Mouse (Mus musculus) left cerebral cortex, postnatal 36 days (tissue): ENCODE measurements around the gene H2afy. TPM values are rescaled to one million over a fixed set of nuclear protein-coding genes. Genes with fewer than 3 reads are reported as not detected.

Source experiments
- DNase-seq, 2 experiments: peaks; one replicate each; pipeline ENCODE4 v3.0.0; 2021 to 2022; ENCODE audit warnings: low spot score in 2 of 2, mixed read lengths in 1 of 2
- intact Hi-C: fragments of 180-260 bp; cut with DNase I; formaldehyde crosslinking; loops from one replicate; pipeline ENCODE4 v1.15.1; 2025
- total RNA-seq, 2 experiments: library from RNA; stranded (reverse); gene quantifications; 2 replicates each; pipeline ENCODE4 v1.2.3; 2021

Gene H2afy
- total RNA-seq, 2 experiments from 2014 or later, result 95.3 to 109 TPM

DNA sequence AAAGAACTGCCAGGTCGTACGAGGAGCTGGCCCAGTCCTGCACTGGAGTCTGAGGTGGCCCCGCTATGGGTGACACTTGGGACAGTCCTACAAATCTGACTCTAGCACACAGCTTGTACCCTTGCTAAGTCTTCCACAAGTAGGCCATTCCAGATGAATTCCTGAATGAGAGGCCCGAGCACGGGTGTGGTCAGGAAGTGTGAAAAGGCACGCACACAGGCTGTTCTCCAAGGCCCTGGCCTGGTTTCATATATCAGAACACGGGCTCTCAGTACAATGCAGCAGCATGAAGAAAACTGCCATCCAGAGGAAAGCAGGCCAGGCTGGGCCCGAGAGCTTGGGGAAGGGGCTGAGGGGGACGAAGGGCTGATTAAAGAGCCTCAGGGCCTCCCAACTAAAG, 20.8 kb downstream of the H2afy start:
- intact Hi-C loops, result no loop called here
- no peak for DNase-seq

DNA sequence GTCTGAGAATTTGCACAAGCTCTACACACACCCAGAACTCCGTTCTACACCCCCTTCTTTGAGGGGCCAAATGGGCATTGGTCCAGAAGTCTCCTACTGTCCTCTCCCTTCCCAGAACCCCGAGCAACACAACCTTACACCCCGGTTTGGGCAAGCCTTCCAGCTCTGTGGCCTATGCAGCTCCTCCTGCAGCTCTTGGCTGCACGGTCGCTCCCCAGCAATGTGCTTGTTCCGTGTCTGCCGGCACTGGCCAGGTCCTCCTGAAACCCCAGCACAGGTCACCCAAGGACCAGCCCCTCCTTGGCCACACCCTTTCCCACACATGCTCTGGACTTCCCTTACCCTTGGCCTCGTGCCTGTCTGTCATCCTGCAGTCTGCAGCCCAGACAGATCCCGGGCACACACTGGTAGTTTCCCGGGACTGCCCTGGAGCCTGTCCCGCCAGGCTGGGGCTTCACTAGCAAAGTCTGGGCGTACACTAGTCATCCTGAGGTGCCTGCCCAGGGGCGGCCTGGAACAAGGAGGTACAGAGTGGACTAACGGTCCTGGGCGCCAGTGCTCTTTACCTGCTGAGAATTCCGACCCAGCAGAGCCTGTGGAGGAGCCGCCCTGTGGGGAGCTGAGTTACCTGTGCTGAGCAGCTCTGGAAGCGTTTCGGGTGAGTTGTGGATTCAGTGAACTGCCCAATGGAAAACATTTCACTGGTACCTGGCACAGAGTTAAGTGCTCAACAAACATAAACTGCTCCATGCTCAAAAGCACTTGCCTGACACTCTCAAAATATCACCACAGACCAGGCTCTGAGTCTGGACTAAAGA, 22.5 kb downstream of the H2afy start:
- no peak for DNase-seq
- intact Hi-C loops, result no loop called here

DNA sequence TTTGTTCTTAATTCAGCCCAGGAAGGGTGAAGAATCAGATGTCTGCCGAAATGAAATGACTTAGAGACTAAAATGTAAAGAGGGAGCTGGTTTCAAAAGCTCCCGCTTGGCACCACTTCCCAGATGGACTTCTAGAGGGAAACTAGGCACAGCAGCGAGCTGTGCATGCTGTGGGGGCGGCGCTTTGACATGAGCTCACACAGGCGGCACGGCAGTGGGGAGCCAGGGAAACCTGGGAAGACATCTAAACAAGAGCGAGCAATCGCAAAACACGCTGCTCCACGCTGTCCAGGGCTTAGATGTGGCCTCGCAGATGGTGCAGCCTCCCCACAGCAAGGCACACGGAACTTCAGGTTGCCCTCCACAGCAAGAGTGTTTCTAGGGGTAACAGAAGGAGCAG, 23.2 kb downstream of the H2afy start:
- DNase-seq, result peak in 1 of 2 experiments; percentile 59
- intact Hi-C loops, result no loop called here

DNA sequence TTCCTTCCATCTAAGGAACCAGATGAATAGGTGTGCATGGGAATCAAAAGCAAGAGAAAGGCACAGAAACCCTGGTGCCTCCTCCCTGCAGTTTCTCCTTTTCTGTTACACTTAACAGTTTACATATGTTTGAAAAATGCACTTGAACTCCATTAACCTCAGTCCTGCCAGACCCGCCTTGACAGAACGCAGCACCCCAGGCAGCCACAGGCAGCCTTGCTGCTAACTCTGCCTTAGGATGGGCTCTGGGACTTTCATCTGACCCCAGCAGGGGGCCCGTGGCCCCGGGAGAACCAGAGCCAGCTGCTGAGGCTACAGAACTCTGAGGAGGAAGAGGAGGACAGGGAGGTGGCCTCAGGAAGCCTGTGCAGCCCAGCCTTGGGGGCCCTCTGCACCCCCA, 23.7 kb downstream of the H2afy start:
- DNase-seq, result no peak
- intact Hi-C loops, result no loop called here

DNA sequence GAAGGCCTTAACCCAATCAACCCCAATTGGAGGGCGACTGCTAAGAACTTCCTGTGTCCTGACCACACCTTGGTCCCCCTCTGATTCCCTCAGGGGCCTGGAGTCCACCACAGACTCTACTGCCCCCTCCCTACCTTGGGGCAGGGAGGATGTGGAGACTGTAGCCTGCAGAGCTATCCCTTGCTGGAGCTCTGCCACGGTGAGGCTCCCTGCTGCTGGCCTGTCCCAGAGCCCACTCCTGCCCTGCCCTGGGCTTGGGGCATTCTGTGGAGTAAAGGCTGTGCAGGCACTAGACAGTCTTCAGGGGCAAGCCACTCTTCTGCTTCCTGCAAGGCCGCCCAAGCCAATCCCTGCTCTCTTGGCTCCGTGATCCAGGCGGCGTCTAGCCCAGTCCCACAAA, 24.6 kb downstream of the H2afy start:
- DNase-seq, result no peak
- intact Hi-C loops, result no loop called here

DNA sequence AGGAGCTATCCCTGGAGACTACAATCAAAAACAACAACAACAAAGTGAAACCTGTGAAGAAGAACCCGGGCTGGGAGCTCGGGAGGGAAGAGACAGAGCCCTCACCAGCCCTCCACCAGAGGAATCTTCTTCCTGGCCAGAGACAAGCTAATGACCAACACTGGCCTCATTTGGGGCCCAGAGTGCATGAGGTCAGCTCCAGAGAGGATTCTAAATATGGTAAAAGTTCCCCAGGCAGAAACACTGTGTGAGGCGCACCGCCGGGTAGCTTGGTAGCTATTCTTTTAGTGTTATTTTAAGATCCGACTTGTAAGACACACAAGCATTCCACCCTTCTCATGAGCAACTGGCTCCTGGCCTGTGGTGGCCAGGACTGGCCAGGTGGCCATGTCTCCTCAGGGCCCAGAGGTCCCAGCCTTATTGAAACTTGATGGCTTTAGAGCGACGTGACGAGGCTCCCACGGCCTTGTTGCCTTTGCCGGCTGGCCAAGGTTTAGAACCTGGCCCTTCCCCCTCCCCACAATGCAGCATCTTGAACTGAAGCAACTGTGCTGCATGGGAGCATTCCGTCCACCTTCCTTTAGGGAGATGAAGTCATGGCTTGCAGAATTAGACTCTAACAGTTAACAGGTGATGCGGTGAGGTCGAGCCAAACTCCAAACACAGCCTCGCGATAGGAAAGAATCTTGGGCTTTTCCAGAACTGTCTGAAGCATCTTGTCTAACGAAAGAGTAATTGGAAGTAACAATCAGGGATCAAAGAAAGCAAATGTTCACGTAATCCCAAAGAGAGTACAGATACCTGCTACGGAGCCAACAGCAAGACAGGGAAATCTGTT, 25.2 kb downstream of the H2afy start:
- intact Hi-C loops, result no loop called here
- DNase-seq, result no peak

DNA sequence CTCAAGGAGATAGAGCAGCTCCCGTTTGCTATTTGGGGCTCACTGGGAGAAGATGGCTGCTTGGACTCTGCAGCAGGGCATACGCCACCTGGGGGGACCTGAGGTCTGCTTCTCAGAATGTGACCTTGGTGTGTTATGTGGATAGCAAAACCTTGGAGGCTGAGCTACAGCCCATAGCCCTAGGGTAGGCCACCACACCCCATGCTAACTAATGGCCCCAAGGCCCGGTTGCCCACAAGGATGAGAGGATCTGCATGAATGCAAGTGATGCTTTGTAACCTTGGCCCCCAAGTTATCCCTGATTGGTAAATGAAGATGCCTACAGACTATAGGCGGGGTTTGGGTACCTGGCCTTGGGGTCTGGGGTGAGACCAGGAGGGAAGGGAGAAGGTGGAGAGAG, 26.5 kb downstream of the H2afy start:
- intact Hi-C loops, result no loop called here
- no peak for DNase-seq

DNA sequence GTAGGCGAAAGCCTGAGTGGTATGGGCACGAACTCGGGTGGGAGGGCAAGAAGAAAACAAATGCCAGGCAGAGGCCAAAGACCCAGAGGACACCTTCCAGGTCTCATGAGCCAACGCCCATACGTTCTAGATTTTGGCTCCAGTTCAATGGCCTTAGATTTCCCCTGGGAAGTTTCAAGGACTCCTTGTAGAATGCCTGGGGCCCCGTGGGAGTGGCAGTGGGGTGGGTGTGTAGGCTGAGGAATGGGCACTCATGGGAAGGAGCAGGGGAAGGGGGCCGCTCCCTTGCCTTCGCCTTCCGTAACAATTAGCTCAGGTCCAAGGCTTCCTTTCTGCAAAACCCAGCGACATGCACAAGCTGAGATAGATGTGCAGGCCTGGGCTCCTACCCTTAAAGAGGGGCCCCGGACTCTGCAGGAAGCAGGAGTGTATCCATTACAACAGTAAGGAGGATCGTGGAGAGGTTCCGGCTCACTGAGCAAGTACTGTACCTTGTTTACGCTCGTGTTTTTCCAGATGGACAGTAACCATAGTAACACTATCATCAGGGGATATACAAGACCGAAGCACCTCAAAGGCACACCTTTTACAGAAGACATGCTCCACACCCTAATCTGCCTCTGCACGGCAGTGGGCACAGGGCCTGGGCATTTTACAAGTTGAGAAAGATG, 27.2 kb downstream of the H2afy start:
- DNase-seq, result no peak
- intact Hi-C loops, result no loop called here

DNA sequence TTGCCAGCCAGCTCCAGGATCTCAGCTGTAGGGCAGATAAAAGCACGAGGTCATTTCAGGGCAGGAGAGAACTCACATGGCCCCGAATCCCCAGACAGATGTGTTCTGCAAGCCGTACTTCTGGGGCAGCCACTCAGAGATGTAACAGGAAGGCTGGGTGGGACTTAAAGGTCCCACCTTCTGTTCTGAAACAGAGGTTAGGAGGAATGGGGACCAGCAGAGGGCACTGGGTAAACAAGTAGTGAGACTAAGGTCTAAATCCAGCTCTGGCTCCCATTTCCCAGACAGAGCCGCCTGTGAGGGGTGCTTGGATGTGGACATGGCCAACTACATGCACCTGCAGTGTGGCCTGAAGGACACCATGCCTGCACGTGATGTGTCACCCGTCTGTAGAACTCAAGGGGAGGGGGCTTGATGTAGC, 31.2 kb downstream of the H2afy start:
- intact Hi-C loops, result no loop called here
- DNase-seq, result no peak

DNA sequence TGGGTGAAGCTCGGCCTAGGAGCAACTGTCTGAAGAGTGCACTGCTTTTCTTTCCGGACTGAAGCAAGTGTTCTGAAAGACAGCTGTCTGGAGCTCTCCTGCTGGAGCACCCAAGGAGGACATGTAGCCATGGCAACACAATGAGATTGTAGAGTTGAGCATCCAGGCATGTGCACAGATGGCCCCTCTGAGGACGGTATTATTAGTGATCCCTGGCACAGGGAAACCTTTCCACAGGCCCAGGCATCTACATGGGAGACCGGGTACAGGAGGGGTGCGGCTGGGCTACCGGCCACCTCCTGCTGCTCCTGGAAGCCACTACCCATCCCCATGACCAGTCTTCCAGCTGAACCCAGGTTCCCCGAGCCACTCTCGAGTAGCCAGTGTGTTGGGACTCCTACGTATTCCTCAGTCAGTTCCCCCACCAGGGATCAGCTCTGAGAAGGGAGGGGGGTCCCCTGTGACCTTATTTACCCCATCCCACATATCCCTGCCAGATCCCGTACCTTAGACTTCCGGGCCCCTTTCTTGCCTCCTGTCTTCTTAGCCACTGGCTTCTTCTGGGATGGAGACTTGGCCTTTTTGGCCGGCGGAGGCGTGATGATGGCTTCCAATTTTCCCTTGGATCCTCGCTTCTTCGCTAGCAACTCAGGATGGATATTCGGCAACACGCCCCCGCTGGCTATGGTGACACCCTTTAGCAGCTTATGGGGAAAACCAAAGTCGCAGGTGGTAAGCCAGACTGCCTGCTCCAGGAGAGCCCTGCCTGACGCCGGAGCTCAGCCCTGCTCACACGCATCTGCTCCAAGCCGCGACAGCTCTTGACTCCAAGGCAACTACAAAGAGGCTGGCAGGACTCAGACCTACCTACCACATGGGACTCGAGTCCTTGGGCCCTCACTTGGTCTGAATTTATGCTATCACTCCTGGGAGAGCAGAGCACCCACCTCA, 32.1 kb downstream of the H2afy start:
- intact Hi-C loops, result no loop called here
- no peak for DNase-seq

DNA sequence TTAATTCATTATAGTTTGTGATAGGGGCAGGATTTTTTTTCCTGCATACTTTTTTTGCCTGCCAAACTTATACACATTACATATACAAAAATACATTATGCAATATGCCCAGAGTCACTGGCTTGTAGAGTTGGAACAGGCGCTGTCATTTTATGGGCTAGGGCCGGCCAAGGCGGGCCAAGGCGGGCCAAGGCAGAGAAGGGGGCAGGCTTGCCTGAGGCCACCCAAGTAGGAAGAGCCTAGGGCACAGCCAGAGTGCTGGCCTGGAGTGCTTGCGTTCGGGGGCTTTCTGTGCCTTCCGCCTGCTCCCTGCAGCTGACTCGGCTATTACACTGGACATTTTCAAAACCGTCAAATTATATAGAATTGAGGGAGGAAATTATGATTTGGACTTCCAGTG, 34.0 kb downstream of the H2afy start:
- intact Hi-C loops, result no loop called here
- no peak for DNase-seq

DNA sequence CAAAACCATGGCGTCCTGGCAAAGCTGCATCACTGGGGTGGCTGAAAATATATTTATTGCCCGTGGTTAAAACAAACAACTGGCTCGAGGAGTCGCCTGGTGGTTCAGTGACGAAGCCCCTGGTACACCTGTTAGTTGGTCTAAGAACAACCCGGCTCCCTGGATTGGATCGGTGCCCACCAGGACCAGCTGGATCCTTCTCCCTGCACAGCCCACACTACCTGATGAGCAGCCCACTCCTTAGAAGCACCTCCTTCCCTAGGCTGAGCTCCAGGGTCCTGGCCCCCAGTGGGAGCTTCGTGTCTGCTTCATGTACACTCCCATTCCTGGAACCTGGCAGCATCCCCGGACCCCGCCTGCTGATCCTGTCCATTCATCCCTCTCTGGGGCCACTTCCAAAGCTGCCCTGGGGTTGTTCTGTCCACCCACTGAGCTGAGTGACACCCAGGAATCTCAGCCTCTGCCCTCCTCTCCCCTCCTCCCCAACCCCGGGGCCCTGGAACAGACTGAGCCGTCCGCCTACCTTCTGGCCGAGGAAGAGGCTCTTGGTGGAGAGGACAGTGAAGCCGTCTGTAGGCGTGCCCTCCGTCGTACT, 40.5 kb downstream of the H2afy start:
- intact Hi-C loops, result no loop called here
- DNase-seq, result no peak

DNA sequence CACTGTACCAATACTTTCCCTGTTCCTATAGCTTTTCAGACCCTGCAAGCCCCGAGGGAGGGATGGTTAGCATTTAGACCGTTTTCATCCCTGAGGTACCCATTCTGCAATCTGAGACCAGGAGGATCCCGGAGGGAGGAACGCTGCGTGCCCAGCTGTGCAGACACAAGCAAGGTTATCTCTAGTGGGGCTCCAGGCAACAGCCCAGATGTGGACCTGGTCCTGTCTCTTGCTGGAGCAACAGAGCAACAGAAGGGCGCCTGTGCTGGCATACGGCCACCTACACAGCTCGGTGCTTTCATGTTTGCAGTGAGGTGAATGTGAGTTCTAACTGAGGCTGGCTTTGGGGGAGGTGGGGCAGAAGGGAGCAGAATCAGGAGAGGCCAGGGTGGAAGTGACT, 41.6 kb downstream of the H2afy start:
- DNase-seq, result no peak
- intact Hi-C loops, result loop anchor here (5.0 kb wide), 1 partner anchor 38 kb away; no protein-coding TSS in a partner anchor

DNA sequence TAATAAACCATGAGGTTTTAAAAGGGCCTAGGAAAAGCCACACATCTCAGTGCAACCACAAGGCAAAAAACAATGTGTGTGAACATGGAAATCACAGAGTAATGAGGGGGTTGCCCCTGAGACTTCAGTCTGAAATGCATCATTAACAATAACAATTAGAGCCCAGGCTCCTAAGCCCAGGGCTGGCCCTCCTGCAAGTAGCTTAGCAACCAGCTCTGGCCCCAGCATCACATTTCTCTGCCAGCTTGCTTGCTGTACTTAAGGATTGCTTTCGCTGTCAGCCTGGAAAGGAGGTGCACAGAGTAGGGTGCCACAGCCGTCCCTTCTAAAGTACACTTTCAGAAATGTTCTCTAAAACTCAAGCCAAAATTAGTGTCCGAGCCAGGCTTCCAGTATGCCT, 42.5 kb downstream of the H2afy start:
- DNase-seq, result no peak

DNA sequence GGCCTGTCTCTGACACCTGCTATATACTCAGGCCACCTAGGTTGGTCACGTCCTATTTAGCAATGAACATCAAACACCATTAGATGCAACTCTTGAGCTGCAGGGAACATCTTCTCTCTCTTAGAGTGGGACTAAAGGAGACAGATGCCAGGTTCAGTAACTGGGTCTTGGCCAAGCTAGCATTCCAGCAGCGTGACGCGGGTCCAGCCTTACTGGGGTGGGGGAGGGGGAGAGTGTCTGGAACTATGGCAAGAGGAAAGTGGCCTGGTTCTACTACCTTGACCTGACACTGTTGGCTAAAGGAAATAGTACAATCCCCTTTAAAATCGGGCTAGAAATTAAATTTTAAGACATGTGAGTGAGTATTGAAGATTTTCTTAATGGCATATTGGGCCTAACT, 43.6 kb downstream of the H2afy start:
- intact Hi-C loops, result loop anchor here (5.0 kb wide), 1 partner anchor 40 kb away; no protein-coding TSS in a partner anchor
- DNase-seq, result no peak

More for the DNA sequence above, 42.5 kb downstream of the H2afy start:
- intact Hi-C loops, result loop anchor here (5.0 kb wide), 1 partner anchor 39 kb away; no protein-coding TSS in a partner anchor

DNA sequence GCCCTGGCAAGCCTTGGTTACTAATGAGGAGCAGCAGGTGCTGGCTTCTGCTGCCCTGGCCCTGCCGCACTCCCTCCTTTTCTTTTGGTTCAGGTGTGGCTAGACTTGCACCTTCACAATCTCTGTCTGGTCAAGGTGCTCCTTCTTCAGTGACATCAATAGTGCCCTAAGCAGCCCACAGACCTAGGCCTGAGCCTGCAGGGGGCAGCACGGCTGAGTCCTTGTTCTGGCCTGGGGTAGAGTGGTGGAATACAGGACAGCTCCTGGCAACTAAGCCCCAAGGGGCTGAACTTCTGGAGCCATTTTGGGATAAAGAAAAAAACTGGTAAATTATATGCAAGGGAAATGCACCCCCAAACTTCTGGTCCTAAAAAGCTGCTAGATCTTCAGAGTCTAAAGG, 45.6 kb downstream of the H2afy start:
- intact Hi-C loops, result loop anchor here (5.0 kb wide), 1 partner anchor 42 kb away; no protein-coding TSS in a partner anchor
- no peak for DNase-seq

DNA sequence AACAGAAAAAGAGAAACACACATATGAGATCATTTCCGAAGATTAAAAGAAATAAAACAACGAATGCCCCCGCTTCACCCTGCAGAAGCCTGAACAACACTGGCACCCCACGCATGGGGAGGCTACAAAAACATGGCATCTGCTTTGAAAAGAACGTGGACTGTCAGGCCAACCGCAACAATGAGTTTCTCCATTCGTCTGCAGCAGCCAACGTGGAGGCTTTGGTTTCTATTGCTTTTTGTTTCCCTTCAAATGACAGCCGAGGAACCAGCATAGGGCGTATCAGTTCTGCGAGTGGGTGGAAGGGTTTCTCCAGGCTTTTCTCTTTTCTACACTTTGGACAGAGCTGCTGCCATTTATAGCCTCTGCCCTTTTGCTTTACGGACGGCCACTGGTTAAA, 47.6 kb downstream of the H2afy start:
- no peak for DNase-seq
- intact Hi-C loops, result no loop called here

DNA sequence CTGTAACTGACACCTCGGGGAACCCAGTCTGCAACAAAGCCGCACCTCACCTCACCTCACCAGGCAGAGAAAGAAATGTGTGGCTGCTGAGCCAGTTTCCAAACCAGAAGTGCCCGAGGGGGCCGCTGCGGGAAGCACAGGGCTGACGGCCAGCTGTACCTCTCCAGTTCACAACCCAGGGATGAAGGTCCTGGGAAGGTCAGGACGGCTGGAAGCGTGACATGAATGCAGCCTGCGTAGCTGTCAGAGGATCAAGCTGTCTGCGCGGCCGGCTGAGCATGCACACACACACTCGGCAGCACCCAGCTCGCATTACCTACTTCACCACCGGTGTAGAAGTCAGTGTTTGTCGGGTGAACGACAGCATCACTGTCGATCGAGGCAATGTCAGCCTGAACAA, 48.2 kb downstream of the H2afy start:
- intact Hi-C loops, result no loop called here
- DNase-seq, result no peak
